Mouse (Mus musculus): ENCODE data around the gene Nsa2.

Nsa2 gene

GRCm38 (mm10) chr13:97087421-97087820 lies 50.3 kb downstream of the Nsa2 start:
- DNase-seq (ENCODE audit: low spot score) = no peak

- DNase-seq (ENCODE audit: low spot score) = no peak
Measured at GRCm38 (mm10) chr13:97086316-97086715, 51.4 kb downstream of the Nsa2 start.

GRCm38 (mm10) chr13:97082432-97082831 lies 55.3 kb downstream of the Nsa2 start:
- DNase-seq (ENCODE audit: low spot score) = no peak

GRCm38 (mm10) chr13:97080615-97081014 lies 57.1 kb downstream of the Nsa2 start:
- DNase-seq (ENCODE audit: low spot score) = no peak

GRCm38 (mm10) chr13:97080201-97080600 lies 57.5 kb downstream of the Nsa2 start:
- DNase-seq (ENCODE audit: low spot score) = no peak
